Mouse (Mus musculus): ENCODE measurements around the gene Cdk8. TPM values are rescaled to one million over a fixed set of nuclear protein-coding genes. Genes with fewer than 3 reads are reported as not detected.

The Cdk8 gene
- polyA plus RNA-seq, 1 experiment from 2014 or later = 24.0 TPM

DNA sequence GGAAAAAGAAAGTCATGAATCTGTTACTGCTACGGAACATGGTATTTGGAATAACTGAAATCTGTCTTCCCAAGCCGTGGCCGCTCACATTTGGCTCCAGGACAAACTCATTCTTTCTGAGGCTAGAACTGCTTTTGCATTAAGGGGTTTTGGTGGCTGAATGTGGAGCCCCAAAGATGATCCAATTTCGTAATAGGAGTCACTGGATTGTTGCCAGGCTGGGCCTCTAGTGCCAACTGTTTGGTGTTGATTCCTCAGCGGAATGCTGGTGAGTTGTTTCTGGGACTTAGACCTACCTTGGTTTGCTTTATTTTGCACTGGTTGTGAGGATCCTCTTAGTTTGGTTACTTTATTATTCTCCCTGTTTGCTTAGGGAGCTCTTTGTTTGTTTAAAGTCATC is 7.2 kb upstream of the Cdk8 start:
- Histone ChIP-seq H3K27me3 (ENCODE audit: control insufficient read depth, insufficient read depth, low read length) (no peaks in the 10 kb centered on the region), H3K9me3 (replicated peaks; ENCODE audit: control insufficient read depth, low read length) (no peaks in the 10 kb centered on the region), H3K27ac (ENCODE audit: low read depth, low read length) (no peak overlapping the region), H3K4me2 (no peak overlapping the region), H3K4me1 (ENCODE audit: control insufficient read depth, insufficient read depth, low read length) (peaks cover 6% of the 10 kb centered on the region), H3K4me3 (ENCODE audit: low read depth, low read length) (no peak overlapping the region), H3K9ac (ENCODE audit: low read depth, low read length) (no peak overlapping the region), H3K36me3 (ENCODE audit: control insufficient read depth, insufficient read depth, low read length) (no peaks in the 10 kb centered on the region)
- WGBS (ENCODE audit: insufficient replicate concordance) = 79% methylated on average over 5 of the region's 5 CpGs
- ATAC-seq (replicated peaks; ENCODE audit: insufficient number of reproducible peaks, low FRiP score, low TSS enrichment) = no peak

DNA sequence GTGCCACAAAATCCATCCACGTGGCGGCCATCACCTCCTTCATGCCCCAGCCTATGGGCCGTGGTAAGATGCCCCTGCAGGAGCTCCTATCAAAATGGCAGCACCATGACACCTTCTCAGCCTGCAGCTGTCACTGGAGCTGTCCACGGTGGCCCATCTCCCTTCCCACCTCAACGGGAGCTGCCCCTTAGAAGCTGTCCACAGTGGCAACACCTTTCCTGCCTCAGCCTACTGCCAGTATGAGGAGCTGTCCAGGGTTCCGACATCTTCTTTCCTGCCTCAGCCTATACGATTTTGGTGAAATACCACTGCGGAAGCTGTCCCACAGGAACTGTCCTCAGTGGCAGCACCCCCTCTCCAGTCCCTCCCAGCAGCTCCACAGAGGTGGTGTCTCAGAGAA is 3.5 kb upstream of the Cdk8 start:
- no peak for ATAC-seq (replicated peaks; ENCODE audit: insufficient number of reproducible peaks, low FRiP score, low TSS enrichment)
- H3K4me2 ChIP-seq = no peak overlapping the region
- WGBS (ENCODE audit: insufficient replicate concordance) = 79% methylated on average over 8 of the region's 8 CpGs
- H3K4me3 ChIP-seq (ENCODE audit: low read depth, low read length) = no peak overlapping the region
- no peak overlapping the region for H3K9ac ChIP-seq (ENCODE audit: low read depth, low read length)
- no peaks in the 10 kb centered on the region for H3K27me3 ChIP-seq (ENCODE audit: control insufficient read depth, insufficient read depth, low read length)
- no peaks in the 10 kb centered on the region for H3K4me1 ChIP-seq (ENCODE audit: control insufficient read depth, insufficient read depth, low read length)
- H3K36me3 ChIP-seq (ENCODE audit: control insufficient read depth, insufficient read depth, low read length) = no peaks in the 10 kb centered on the region
- H3K9me3 ChIP-seq (replicated peaks; ENCODE audit: control insufficient read depth, low read length) = no peaks in the 10 kb centered on the region
- no peak overlapping the region for H3K27ac ChIP-seq (ENCODE audit: low read depth, low read length)

- H3K4me1 ChIP-seq (ENCODE audit: control insufficient read depth, insufficient read depth, low read length) = 0 out of 2 replicates have a peak, but pooled peaks cover 2% of the 10 kb centered on the region
- H3K4me3 ChIP-seq (ENCODE audit: low read depth, low read length) = peak overlapping the region; percentile 84
- no peaks in the 10 kb centered on the region for H3K27me3 ChIP-seq (ENCODE audit: control insufficient read depth, insufficient read depth, low read length)
- H3K27ac ChIP-seq (ENCODE audit: low read depth, low read length) = peak overlapping the region; percentile 97
- H3K9ac ChIP-seq (ENCODE audit: low read depth, low read length) = peak overlapping the region; percentile 90
- H3K9me3 ChIP-seq (replicated peaks; ENCODE audit: control insufficient read depth, low read length) = no peaks in the 10 kb centered on the region
- H3K36me3 ChIP-seq (ENCODE audit: control insufficient read depth, insufficient read depth, low read length) = no peaks in the 10 kb centered on the region
- no peak for ATAC-seq (replicated peaks; ENCODE audit: insufficient number of reproducible peaks, low FRiP score, low TSS enrichment)
- 56% methylated on average over 17 of the region's 17 CpGs for WGBS (ENCODE audit: insufficient replicate concordance)
- H3K4me2 ChIP-seq = peak overlapping the region; percentile 89
Measured at GRCm38 (mm10) chr5:146229869-146230650, 970 bp upstream of the Cdk8 start.

- H3K27ac ChIP-seq (ENCODE audit: low read depth, low read length) = peak overlapping the region; percentile 97
- 1% methylated on average over 19 of the region's 19 CpGs for WGBS (ENCODE audit: insufficient replicate concordance)
- ATAC-seq (replicated peaks; ENCODE audit: insufficient number of reproducible peaks, low FRiP score, low TSS enrichment) = no peak; the same call in 1 of the 2 replicates
Measured at GRCm38 (mm10) chr5:146231655-146231996, 596 bp downstream of the Cdk8 start.

DNA sequence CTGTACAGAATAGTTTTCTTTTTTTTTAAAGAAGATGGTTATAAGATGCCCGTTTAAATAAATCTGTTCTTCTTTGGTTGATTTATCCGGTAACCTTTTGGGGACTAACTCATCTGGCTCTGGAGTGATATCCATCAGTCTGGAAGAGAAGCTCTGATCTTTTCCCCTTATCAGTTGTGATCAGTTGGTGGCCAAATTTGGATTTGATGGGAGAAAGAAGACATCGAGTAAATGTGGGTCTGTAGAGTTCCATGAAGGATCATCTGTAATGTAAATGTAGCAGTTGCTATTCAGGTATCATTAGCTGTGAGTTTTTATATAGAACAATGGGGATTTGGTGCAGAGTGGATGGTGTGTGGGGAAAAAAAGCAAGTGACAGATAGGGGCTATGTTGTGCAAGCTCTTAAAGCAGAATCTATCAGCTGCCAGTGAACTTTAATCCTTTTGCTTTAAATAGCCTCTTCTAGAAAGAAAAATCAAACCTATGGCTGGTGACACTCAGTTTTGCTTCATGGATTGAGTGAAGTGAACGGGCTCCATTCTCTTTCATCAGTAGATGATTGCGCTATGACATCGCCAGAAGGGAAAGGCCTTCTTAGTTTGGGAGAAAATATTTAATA is 1.1 kb downstream of the Cdk8 start:
- H3K4me1 ChIP-seq (ENCODE audit: control insufficient read depth, insufficient read depth, low read length) = peaks cover 4% of the 10 kb centered on the region; the same call in 1 of the 2 replicates
- peak overlapping the region; percentile 97 for H3K27ac ChIP-seq (ENCODE audit: low read depth, low read length)
- H3K4me2 ChIP-seq = peak overlapping the region; percentile 89
- peak overlapping the region; percentile 90 for H3K9ac ChIP-seq (ENCODE audit: low read depth, low read length)
- H3K4me3 ChIP-seq (ENCODE audit: low read depth, low read length) = peak overlapping the region; percentile 84
- no peaks in the 10 kb centered on the region for H3K27me3 ChIP-seq (ENCODE audit: control insufficient read depth, insufficient read depth, low read length)
- H3K9me3 ChIP-seq (replicated peaks; ENCODE audit: control insufficient read depth, low read length) = no peaks in the 10 kb centered on the region
- no peak for ATAC-seq (replicated peaks; ENCODE audit: insufficient number of reproducible peaks, low FRiP score, low TSS enrichment)
- H3K36me3 ChIP-seq (ENCODE audit: control insufficient read depth, insufficient read depth, low read length) = no peaks in the 10 kb centered on the region
- 35% methylated on average over 6 of the region's 6 CpGs for WGBS (ENCODE audit: insufficient replicate concordance)

More at GRCm38 (mm10) chr5:146231655-146231996, 596 bp downstream of the Cdk8 start:
- Histone ChIP-seq H3K9ac (ENCODE audit: low read depth, low read length) (peak overlapping the region; percentile 90), H3K27me3 (ENCODE audit: control insufficient read depth, insufficient read depth, low read length) (no peaks in the 10 kb centered on the region), H3K36me3 (ENCODE audit: control insufficient read depth, insufficient read depth, low read length) (no peaks in the 10 kb centered on the region), H3K4me1 (ENCODE audit: control insufficient read depth, insufficient read depth, low read length) (0 out of 2 replicates have a peak, but pooled peaks cover 2% of the 10 kb centered on the region), H3K9me3 (replicated peaks; ENCODE audit: control insufficient read depth, low read length) (no peaks in the 10 kb centered on the region), H3K4me3 (ENCODE audit: low read depth, low read length) (peak overlapping the region; percentile 84), H3K4me2 (peak overlapping the region; percentile 89)

GRCm38 (mm10) chr5:146232816-146233215 is 1.8 kb downstream of the Cdk8 start:
- 66% methylated on average over 11 of the region's 11 CpGs for WGBS (ENCODE audit: insufficient replicate concordance)
- ATAC-seq (replicated peaks; ENCODE audit: insufficient number of reproducible peaks, low FRiP score, low TSS enrichment) = no peak
- Histone ChIP-seq H3K36me3 (ENCODE audit: control insufficient read depth, insufficient read depth, low read length) (no peaks in the 10 kb centered on the region), H3K4me2 (peak overlapping the region; percentile 89), H3K4me1 (ENCODE audit: control insufficient read depth, insufficient read depth, low read length) (peaks cover 7% of the 10 kb centered on the region; the same call in 1 of the 2 replicates), H3K4me3 (ENCODE audit: low read depth, low read length) (peak overlapping the region; percentile 84; the same call in 1 of the 2 replicates), H3K27ac (ENCODE audit: low read depth, low read length) (no peak overlapping the region), H3K9me3 (replicated peaks; ENCODE audit: control insufficient read depth, low read length) (no peaks in the 10 kb centered on the region), H3K27me3 (ENCODE audit: control insufficient read depth, insufficient read depth, low read length) (no peaks in the 10 kb centered on the region), H3K9ac (ENCODE audit: low read depth, low read length) (no peak overlapping the region)

GRCm38 (mm10) chr5:146234336-146234735 is 3.3 kb downstream of the Cdk8 start:
- no peak overlapping the region for H3K27ac ChIP-seq (ENCODE audit: low read depth, low read length)
- no peaks in the 10 kb centered on the region for H3K27me3 ChIP-seq (ENCODE audit: control insufficient read depth, insufficient read depth, low read length)
- no peak for ATAC-seq (replicated peaks; ENCODE audit: insufficient number of reproducible peaks, low FRiP score, low TSS enrichment)
- H3K9ac ChIP-seq (ENCODE audit: low read depth, low read length) = no peak overlapping the region
- H3K4me3 ChIP-seq (ENCODE audit: low read depth, low read length) = no peak overlapping the region
- H3K4me2 ChIP-seq = no peak overlapping the region
- H3K36me3 ChIP-seq (ENCODE audit: control insufficient read depth, insufficient read depth, low read length) = no peaks in the 10 kb centered on the region
- peaks cover 7% of the 10 kb centered on the region; the same call in 1 of the 2 replicates for H3K4me1 ChIP-seq (ENCODE audit: control insufficient read depth, insufficient read depth, low read length)
- H3K9me3 ChIP-seq (replicated peaks; ENCODE audit: control insufficient read depth, low read length) = no peaks in the 10 kb centered on the region
- 74% methylated on average over 1 of the region's 1 CpGs for WGBS (ENCODE audit: insufficient replicate concordance)

DNA sequence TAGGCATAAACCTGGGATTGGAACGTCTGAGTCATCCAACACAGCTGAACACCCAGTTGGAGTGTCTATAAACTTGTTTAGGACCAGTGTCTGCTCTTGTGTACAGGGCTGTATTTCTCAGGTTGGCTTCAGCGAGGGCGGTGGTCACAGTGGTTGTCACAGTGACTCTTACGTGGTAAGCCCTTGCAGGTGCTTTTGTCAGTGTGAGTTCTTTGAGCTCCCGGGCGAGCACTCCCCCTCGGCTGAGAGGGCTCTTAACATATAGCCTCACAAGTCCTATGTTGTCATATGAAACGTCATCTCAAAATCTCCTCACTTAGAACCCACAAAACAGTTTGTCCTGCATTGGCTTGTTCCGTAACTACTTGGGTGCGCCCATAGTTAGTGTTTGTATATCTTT is 7.2 kb downstream of the Cdk8 start:
- 84% methylated on average over 10 of the region's 10 CpGs for WGBS (ENCODE audit: insufficient replicate concordance)
- Histone ChIP-seq H3K4me1 (ENCODE audit: control insufficient read depth, insufficient read depth, low read length) (peaks cover 18% of the 10 kb centered on the region), H3K4me3 (ENCODE audit: low read depth, low read length) (no peak overlapping the region), H3K27me3 (ENCODE audit: control insufficient read depth, insufficient read depth, low read length) (no peaks in the 10 kb centered on the region), H3K9me3 (replicated peaks; ENCODE audit: control insufficient read depth, low read length) (no peaks in the 10 kb centered on the region), H3K9ac (ENCODE audit: low read depth, low read length) (no peak overlapping the region), H3K36me3 (ENCODE audit: control insufficient read depth, insufficient read depth, low read length) (no peaks in the 10 kb centered on the region), H3K4me2 (no peak overlapping the region), H3K27ac (ENCODE audit: low read depth, low read length) (no peak overlapping the region)
- no peak for ATAC-seq (replicated peaks; ENCODE audit: insufficient number of reproducible peaks, low FRiP score, low TSS enrichment)
